Mouse (Mus musculus) hematopoietic multipotent progenitor cell, adult 10-12 weeks (in vitro differentiated cells): ENCODE data around the gene Gtf3c3. TPM values are rescaled to one million over a fixed set of nuclear protein-coding genes. Genes with fewer than 3 reads are reported as not detected.

Experiments
- polyA plus RNA-seq: library from polyadenylated mRNA; stranded (reverse); fragments of >175 nt; gene quantifications from 2 replicates; pipeline ENCODE4 v1.2.3, GENCODE M21; 2012; ENCODE audit warnings: low replicate concordance

The Gtf3c3 gene
- 0.46 and 0.98 TPM in 2 replicates for polyA plus RNA-seq

GRCm38 (mm10) chr1:54438340-54439079, at the start of gene Gtf3c3:
Gene Gtf3c3 (minus strand): TSS chr1:54438971.

Other genes starting within 250 kb of the Gtf3c3 start
- gene Hecw2, start 243.8 kb downstream of the Gtf3c3 start, polyA plus RNA-seq = 0.03 and 0.13 TPM in 2 replicates
- 0.10 and 0.11 TPM in 2 replicates for gene Ccdc150, start 188.3 kb downstream of the Gtf3c3 start, polyA plus RNA-seq
- gene Pgap1, start 118.7 kb upstream of the Gtf3c3 start, polyA plus RNA-seq = 1.8 and 2.5 TPM in 2 replicates